Mouse (Mus musculus) urinary bladder, postnatal 14 days (tissue): ENCODE results near the gene Smarca4.

ENCODE experiments used
- DNase-seq: peaks from one replicate; pipeline ENCODE4 v3.0.0; 2021; ENCODE audit warnings: low spot score

Gene Smarca4

DNA sequence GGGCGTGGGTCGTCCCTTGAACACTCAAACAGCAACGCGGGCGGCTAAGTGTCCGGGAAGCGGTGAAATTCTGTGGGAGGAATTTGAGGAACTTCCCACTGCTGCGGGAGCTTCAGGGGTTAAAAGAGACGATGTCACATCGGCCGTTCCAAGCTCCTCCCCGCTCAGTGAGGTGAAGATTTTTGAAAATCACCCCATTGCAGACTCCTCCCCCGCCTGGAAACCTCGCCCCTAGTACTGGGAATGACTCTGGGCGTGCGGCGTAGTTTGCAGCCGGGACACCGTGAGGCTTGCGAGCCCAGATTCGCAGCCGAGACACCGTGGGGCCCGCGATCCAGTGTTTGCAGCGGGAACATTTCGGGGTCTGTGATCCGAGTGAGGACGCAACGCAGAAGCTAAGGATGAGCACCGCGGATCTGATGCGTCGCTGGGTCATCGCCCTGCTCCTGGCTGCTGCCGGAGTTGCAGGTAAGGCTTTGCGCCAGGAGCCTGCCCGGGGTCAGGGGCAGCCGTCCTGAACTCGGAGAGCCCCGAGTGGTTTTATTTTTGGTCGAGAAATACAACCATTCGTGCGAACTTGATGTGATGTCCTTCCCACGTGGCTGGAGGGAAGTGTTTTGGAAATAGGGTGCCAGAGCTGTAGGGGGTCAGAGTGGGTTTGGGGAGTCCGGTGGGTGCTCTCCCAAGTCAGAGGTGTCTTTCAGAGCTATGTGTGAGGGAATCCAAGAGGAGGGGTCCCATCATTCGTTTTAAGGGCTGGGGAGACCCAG, 107.6 kb downstream of the Smarca4 start, which contains the start of gene Ldlr:
Gene Ldlr, plus strand, starts transcription at position 107 of the 770 bp plus-strand sequence.
- DNase-seq: peak; percentile 92

DNA sequence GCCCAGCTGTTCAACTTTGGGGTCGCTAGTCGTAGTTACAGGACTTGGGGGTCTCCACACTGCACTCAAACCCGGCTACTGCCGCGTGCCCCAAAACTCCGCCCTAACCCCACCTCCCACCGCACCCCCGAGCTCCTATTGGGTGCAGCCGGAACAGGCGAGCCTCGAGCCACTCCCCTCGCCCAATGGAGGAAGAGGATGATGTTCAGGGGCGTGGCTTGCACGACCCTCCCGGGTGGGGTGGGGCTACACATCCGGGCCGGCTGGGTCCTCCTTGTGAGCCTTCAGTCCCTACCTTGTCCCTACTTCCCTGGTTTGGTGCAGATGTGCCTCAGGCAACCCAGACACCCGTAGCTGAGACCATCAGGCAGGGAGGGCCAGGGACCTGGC, 108.2 kb downstream of the Smarca4 start:
- peak; percentile 94 for DNase-seq

DNA sequence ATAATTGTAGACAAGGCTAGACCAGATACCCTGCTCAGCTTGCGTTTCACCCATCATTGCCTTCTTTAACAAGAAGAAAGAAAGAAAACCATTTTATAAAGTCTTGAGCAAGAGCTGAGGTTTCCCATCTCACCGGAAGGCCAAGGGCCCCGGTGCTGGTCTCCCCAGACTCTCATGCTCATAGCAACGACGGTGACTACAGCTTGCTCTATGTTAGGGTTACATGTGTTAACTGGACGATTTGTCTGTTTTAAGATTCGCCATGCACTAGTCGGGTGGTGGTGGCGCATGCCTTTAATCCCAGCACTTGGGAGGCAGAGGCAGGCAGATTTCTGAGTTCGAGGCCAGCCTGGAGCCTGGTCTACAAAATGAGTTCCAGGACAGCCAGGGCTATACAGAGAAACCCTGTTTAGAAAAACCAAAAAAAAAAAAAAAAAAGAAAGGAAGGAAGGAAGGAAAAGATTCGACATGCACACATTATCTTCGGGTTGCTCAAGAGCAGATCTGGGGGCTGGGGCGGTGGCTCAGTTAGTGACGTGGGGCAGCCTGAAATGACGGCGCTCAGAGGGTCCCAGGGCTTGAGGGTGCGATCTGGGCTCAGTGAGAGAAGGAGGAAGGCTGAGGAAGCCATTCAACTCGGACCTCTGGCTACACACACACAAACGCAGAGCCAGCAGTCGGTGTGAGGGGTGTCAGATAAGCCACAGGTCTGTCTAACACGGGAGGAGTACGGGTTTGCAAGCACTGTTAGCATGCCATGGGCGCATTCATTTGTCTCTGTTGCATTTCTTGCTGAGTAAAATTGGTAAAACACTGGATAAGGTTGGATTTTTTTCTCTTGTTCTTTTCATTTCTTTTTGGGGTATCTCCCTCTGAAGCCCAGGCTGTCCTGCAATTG, 109.5 kb downstream of the Smarca4 start:
- DNase-seq: no peak

DNA sequence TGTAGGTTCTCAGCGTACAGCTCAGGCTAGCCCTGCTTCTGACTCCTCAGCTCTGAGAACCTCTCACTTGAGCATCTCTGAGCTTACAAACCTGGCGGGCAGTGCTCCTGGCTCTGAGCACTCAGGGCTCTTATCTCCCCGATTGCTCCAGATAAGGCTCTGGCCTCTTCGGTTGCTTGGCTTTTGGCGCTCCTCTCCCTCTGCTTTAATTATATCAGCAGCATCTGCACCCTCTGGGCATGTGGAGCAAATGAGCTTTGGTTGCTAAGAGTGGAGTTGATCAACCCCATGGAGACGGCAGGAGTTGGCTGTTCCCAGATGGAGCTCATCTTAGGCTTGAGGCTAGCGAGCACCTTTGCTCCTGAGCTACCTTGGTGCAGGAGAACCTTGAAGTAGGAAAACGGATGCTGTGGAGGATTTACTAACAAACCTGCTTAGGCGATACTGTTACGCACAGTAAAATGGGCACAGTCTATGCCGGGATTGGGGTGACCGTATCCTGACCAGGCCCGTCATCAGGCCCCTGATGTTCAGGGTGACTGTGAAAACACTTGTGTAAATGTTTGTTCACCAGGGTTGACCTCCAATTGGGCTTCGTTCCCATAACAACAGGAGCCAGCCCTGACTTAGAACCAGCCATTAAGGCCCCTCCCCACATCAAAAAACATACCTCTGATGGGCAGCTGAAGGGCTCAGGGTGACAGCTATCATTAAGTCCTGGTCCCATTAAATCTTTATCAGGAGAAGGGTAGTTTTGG, 110.4 kb downstream of the Smarca4 start:
- peak; percentile 52 for DNase-seq

DNA sequence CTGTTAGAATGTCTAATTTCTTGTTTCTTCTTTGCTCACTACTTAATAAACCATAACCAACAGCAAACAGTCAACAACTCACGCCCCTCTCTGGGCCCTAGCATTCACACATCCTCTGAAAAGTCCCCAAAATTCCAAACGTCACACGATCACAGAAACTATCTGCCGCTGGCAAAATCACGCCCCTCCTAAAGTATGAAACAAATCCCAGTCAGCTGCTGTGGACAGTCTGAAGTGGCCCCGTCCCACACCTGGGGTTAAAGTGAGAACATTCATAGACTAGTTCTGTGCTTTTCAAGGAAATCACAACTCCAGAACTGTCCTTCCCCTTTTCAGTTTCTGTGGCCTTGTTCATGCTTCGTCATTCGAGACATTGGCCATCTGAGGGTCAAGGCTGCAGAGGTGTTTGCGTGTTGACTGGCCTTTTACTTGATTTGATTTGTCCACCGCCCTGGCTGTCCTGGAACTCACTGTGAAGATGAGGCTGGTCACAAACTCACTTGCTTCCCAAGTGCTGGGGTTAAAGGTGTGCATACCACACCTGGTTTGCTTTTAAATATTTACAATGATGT, 112.4 kb downstream of the Smarca4 start:
- no peak for DNase-seq

DNA sequence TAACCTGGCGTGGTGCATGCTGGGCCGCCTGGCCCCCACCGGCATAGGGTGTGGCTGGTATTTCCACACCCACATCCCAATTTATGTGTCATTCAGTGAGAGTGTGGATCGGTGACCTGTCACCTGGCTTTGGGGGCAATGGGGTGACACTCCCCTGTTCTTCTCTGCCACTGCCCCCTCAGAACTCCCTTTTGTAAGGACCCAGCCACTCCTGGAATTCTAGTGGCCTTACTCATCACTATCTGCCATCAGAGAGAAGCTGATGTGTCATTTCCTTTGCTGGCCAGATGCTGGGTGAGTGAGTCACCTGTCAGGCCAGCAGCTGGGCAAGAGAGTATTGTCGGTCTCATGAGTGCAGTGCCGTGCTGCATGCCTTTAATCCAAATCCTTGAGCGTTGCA, 113.3 kb downstream of the Smarca4 start:
- DNase-seq: peak; percentile 64

DNA sequence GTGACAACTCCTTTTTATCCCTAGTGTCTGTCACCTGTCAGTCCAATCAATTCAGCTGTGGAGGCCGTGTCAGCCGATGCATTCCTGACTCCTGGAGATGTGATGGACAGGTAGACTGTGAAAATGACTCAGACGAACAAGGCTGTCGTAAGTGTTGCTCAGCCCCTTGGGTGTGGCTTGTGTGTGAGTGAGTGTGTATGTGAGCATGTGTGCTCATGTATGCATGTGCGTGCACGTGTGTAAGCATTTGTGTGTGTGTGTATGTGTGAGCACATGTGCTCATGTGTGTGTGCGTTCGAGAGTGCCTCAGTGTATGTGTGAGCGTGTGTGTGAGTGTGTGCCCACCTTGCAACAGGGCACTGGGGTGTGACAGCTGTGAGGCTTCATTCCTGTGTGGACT, 116.3 kb downstream of the Smarca4 start:
- DNase-seq: no peak

DNA sequence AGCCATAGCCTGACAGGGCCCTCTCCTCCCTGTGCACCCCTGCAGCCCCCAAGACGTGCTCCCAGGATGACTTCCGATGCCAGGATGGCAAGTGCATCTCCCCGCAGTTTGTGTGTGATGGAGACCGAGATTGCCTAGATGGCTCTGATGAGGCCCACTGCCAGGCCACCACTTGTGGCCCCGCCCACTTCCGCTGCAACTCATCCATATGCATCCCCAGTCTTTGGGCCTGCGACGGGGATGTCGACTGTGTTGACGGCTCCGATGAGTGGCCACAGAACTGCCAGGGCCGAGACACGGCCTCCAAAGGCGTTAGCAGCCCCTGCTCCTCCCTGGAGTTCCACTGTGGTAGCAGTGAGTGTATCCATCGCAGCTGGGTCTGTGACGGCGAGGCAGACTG, 117.5 kb downstream of the Smarca4 start:
- no peak for DNase-seq

DNA sequence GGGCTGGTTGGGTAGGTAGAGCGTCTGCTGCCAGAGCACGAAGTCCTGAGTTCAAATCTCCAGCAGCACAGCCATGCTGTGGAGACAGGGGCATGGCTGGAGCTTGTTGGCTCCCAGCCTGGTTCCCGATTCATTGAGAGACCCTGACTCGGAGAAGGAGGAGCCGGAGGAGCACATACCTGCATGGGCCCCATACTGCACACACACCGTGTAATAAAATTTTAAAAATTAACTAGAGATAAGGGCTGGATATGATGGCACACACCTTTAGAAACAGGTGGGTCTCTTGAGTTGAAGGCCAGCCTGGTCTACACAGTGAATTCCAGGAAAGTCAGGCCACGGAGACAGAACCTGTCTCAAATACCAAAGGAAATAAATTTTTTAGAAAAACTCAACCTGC, 118.0 kb downstream of the Smarca4 start:
- DNase-seq: no peak

DNA sequence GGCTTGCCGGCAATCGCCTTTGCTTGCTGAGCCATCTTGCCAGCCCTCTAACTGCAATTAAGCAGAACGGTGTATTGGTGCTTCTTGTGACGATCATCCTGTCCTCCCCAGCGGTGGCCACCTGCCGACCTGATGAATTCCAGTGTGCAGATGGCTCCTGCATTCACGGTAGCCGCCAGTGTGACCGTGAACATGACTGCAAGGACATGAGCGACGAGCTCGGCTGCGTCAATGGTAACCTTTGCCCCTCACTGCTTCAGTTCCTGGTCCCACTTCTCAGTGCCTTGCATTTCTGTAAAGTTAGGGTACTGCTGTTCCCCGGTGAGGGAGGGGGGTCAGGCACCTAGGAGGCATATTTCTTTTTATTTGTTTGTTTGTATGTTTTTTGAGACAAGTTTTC, 119.2 kb downstream of the Smarca4 start:
- no peak for DNase-seq

DNA sequence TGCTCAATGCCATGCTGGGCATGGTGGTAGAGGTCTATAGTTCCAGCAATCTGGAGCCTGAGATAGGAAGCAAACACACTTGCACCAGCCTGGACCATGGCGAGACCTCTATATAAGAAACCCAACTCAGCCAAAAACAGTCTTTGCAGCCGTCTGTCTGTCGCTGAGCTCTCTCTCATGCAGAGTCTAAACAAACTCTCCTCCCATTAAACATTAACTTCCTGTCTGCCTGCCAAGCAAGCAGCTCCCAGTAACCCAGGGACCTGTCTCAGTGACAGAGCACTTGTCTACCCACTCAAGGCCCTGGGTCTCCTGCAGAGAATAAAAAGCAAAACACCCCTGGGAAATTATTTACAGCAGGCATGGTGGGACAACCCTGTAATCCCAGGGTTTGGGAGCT, 120.6 kb downstream of the Smarca4 start:
- DNase-seq: no peak

DNA sequence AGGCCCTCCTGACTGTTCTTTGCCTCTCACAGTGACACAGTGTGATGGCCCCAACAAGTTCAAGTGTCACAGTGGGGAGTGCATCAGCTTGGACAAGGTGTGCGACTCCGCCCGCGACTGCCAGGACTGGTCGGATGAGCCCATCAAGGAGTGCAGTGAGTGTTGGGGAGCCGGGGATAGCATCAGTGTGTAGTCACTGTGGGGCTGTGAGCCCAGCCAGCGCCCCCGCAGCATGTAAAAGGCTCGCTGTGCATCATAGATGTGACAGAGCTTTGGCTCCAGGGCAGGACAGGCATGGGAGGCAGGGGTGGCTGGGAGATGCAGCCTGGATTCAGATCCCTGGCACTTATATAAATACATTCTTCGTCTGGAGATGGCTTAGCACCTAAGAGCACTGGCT, 121.2 kb downstream of the Smarca4 start:
- DNase-seq: no peak

DNA sequence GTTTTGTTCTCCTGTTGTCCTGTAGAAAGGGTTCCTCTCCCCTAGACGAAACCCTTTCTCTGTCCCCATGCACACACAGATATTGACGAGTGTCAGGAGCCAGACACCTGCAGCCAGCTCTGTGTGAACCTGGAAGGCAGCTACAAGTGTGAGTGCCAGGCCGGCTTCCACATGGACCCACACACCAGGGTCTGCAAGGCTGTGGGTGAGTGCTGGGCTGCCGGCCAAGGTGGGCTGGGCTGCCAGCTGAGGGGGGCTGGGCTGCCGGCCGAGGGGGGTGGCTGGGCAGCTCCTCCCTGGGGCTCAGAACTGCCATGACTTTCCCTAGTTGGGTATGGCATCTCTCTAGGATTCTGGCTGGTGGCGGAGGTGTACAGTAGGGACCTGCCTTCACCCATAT, 122.8 kb downstream of the Smarca4 start:
- DNase-seq: no peak

DNA sequence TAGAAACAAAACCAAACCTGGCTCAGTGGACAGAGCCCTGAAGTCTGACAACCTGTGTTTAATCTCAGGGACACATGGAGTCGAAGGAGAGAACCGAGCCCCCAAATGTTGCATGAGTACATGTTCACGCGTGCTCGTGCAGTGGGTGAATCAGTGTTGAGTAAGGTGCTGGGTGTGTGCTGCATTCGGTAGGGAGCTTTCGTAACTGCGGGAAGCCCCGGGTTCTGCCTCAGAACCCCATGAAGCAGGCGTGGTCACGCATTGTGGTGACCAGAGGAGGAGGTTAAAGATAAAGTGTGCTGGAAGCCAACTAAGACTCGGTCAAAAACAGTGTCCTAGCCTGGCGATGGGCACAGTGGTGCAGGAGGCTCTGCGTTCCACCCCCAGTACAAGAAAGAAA, 124.5 kb downstream of the Smarca4 start:
- DNase-seq: no peak

DNA sequence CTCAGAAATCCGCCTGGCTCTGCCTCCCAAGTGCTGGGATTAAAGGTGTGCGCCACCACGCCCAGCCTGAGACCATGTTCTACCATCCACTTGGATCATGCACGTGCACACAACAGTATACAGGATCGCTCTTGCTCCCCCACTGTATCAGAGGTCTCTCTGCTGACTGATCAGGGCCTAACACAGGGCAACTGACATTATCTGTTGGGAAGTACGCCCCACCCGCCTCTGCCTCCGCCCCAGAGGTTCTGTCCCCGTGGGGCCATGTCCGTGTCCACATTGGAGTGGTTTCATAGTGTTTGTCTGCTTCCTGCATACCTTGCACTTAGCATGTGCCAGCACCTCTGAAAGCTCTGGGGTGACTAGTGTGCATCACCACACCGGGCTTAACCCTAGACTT, 125.5 kb downstream of the Smarca4 start:
- DNase-seq: no peak

DNA sequence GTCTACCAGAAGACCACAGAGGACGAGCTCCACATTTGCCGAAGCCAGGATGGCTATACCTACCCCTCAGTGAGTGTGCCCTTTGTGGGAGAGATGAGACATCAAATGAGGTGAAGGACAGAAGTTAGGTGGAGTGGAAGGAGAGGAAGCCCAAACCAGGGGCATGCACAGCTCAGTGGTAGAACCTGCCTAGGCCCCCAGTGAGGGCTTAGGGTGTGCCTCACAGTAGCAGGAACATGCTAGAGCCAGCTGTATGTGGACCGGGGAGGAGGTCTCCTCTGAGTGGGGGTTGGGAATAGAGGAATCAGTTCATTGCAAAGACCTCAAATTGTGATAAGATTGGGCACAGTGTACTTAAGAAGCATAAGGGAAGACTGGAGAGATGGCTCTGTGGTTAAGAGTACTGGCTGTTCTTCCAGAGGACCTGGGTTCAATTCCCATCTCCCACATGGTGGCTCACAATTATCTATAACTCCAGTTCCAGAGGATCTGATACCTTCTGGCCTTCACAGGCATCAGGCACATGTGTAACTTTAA, 131.3 kb downstream of the Smarca4 start:
- DNase-seq: no peak

DNA sequence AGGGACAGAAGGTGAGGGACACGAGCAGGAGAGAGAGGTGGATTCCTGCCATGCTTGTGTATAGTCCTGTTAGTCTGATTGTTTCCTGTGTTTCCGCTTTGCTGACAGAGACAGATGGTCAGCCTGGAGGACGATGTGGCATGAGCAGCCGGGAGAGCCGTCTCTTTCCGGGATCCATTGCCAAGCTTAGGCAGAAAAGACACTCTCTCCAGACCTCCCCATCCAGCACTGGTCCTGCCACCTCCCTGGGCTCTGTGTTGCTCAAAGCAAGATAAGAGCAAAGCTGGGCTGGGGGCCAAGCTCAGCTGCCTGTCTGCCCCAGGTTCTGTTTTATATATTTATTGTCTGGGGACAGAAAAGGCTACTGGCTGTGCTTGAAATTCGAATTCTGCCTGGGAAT, 132.1 kb downstream of the Smarca4 start:
- DNase-seq: peak; percentile 72

DNA sequence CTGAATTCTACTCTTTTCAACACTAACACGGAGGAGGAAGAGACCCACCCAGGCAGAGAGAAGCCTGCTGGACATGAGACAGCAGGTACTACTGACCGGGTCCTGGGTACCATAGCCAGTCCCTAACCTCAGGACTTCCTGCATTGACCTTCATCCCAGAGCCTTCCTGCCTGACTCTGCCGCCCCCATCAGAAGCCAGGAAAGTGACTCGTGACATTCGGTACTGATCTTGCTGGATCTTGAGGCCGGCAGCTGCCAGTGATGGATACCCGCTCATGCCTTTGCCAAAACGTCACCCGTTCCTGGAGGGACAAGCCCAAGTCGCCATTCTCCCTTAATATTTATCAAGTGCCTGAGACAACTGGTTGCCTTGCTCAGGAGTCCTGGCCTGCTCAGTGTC, 132.5 kb downstream of the Smarca4 start:
- DNase-seq: no peak

DNA sequence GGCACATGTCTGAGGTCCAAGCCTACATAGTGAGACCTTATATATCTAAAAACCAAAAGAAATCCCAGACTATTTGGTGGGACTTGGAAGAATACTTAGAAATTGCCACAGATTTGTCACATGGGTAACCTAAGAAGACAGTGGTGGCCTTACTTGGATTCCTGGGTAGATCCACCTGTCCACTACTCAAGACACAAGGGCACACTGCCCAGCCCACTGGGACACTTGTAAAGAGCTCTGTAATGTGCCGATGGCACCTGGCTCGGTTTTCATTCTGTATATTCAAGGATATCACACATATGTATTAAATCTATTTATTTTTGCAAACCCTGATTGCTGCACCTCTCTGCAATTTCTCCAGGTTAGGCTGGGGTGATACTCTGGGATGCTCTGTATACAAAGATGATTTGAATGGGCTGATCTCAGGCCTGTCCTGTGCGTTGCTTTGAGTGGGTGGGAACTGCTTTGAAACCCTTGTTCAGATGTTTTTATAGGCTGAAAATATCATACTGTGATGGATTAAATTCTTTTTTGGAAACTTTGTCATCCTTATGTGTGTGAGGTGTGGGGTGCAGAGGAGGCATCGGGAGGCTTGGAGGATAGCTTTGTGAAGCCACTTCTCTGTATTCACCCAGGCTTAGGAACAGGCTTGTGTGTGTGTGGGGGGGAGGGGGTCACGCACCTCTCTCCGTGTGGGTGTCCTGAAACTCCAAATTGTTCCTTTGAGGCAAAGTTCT, 133.6 kb downstream of the Smarca4 start:
- DNase-seq: no peak

DNA sequence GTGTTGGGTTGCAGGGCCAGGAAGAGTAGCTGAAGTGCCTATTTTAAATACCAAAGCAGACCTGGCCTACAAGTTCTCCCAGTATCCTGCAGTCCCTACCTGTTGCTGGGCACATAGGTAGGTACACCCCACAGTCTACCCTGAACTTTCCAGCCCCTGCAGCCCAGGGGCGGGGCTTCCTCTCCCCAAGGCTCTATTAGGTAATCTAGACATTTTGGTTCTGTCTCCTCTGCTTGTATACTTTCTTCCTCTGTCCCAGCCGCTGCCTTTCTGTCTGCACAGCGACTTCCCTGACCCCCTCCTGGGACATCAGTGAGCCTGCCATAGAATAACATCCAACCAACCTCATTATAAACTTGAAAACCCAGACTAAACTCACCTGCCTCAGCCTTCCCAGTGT, 134.4 kb downstream of the Smarca4 start:
- DNase-seq: no peak

DNA sequence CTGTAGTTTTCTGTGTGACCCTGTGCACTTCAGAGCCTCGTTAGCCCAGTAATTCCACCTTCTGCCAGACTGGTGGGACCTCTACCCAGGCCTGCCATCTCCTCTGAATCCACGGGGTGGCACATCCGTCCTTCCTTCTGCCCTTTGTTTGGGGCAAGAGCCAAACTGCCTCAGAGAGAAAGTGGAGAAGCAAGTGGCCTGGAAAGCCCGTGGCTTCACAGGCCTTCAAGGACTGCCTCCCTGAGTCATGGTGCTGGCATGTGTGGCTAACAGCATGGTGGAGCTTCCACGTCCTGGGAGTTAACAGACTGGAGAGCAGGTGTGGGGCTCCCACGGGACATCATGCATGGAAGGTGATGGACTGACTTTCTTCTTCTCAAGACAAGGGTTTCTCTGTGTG, 135.4 kb downstream of the Smarca4 start:
- peak; percentile 31 for DNase-seq
